Mouse (Mus musculus) kidney, embryonic 16.5 days (tissue): ENCODE data around the gene Atad2b. TPM values are rescaled to one million over a fixed set of nuclear protein-coding genes. Genes with fewer than 3 reads are reported as not detected.
"Not testable (repeated sequence)": the region's sequence is repeated elsewhere in the genome, so short reads cannot be mapped to it uniquely, and the experiment has no call there.

Source experiments
- ATAC-seq: fragments of 200-750 bp; cut with Nextera tagmentation; 2 replicates; pipeline ENCODE4 v1.8.0; 2017; ENCODE audit warnings: moderate TSS enrichment; ENCODE audit not compliant: low FRiP score, low TSS enrichment
- H3K27ac ChIP-seq: fragments of 300-500 bp; sonication (generic); 2 replicates; pipeline ENCODE4 v1.5.1; 2014; ENCODE audit warnings: low read length
- H3K27me3 ChIP-seq: fragments of 300-500 bp; sonication (generic); 2 replicates; pipeline ENCODE4 v1.6.1; 2014; ENCODE audit warnings: low read length, control low read depth, mixed read lengths; ENCODE audit not compliant: insufficient read depth
- H3K36me3 ChIP-seq: fragments of 300-500 bp; sonication (generic); 2 replicates; pipeline ENCODE4 v1.6.1; 2014; ENCODE audit warnings: low read length, control low read depth, mixed read lengths; ENCODE audit not compliant: insufficient read depth
- H3K4me1 ChIP-seq: fragments of 300-500 bp; sonication (generic); 2 replicates; pipeline ENCODE4 v1.6.1; 2014; ENCODE audit warnings: low read length, control low read depth, mixed read lengths; ENCODE audit not compliant: insufficient read depth
- H3K4me2 ChIP-seq: fragments of 300-500 bp; sonication (generic); replicated peaks from 2 replicates; pipeline ENCODE4 v1.6.1; 2014; ENCODE audit warnings: low read depth, low read length
- H3K4me3 ChIP-seq: fragments of 300-500 bp; sonication (generic); 2 replicates; pipeline ENCODE4 v1.5.1; 2014; ENCODE audit warnings: mild to moderate bottlenecking, low read length
- H3K9ac ChIP-seq: fragments of 300-500 bp; sonication (generic); replicated peaks from 2 replicates; pipeline ENCODE4 v1.6.1; 2014; ENCODE audit warnings: low read length
- H3K9me3 ChIP-seq: fragments of 300-500 bp; sonication (generic); 2 replicates; pipeline ENCODE4 v1.6.1; 2016; ENCODE audit warnings: low read length, control low read depth
- WGBS: fragments of 180-500 bp; shearing (Covaris S2); extraction: QIAGEN DNeasy Blood & Tissue Kit; methylation state at CpG from one replicate; pipeline ENCODE4 v1.1.7; 2014; 5-methylcytosine and 5-hydroxymethylcytosine counted together
- polyA plus RNA-seq: library from polyadenylated mRNA; unstranded; fragments of >200 nt; fragmentation: Nextera tagmentation; extraction: Ambion mirVana; gene quantifications from 2 replicates; pipeline ENCODE4 v1.2.1, GENCODE M21; 2015

The Atad2b gene
- polyA plus RNA-seq, 1 experiment from 2014 or later = 6.3 TPM

GRCm38 (mm10) chr12:4906951-4907906, 9.9 kb upstream of the Atad2b start, which contains the start of gene Ubxn2a:
Ubxn2a (minus strand) TSS chr12:4907705.
- Histone ChIP-seq H3K4me3 (peak within 1 kb of the TSS; percentile 87), H3K36me3 (0 out of 2 replicates have a peak, but pooled peaks cover 3% of the 10 kb centered on the region), H3K4me2 (peak within 1 kb of the TSS; percentile 90), H3K4me1 (no peaks in the 10 kb centered on the region), H3K9ac (peak within 1 kb of the TSS; percentile 89), H3K27ac (peak within 1 kb of the TSS; percentile 80), H3K9me3 (no peaks in the 10 kb centered on the region), H3K27me3 (no peaks in the 10 kb centered on the region)
- under 1% methylated on average over 123 of the region's 125 CpGs for WGBS
- ATAC-seq = peak; percentile 96

- H3K27me3 ChIP-seq = no peaks in the 10 kb centered on the region
- WGBS = 87% methylated on average over 7 of the region's 7 CpGs
- peak overlapping the region; percentile 87; the same call in 1 of the 2 replicates for H3K4me3 ChIP-seq
Observed at GRCm38 (mm10) chr12:4908391-4908790, 8.8 kb upstream of the Atad2b start.

GRCm38 (mm10) chr12:4910496-4910895, 6.7 kb upstream of the Atad2b start:
- H3K27ac ChIP-seq, ATAC-seq, H3K9ac ChIP-seq, H3K9me3 ChIP-seq, H3K27me3 ChIP-seq, H3K4me1 ChIP-seq, H3K4me2 ChIP-seq, H3K4me3 ChIP-seq, H3K36me3 ChIP-seq: not testable (repeated sequence)
- WGBS = 89% methylated on average over 1 of the region's 1 CpGs

More at GRCm38 (mm10) chr12:4908391-4908790, 8.8 kb upstream of the Atad2b start:
- Histone ChIP-seq H3K4me2 (no peak overlapping the region), H3K9ac (no peak overlapping the region), H3K36me3 (0 out of 2 replicates have a peak, but pooled peaks cover 3% of the 10 kb centered on the region), H3K9me3 (no peaks in the 10 kb centered on the region), H3K27ac (no peak overlapping the region), H3K4me1 (no peaks in the 10 kb centered on the region)
- ATAC-seq = no peak

- 57% methylated on average over 4 of the region's 4 CpGs for WGBS
- H3K4me2 ChIP-seq = no peak overlapping the region
- H3K4me3 ChIP-seq = no peak overlapping the region
- H3K9me3 ChIP-seq = no peaks in the 10 kb centered on the region
- H3K36me3 ChIP-seq = no peaks in the 10 kb centered on the region
- no peaks in the 10 kb centered on the region for H3K4me1 ChIP-seq
- no peaks in the 10 kb centered on the region for H3K27me3 ChIP-seq
- H3K9ac ChIP-seq = no peak overlapping the region
- no peak overlapping the region for H3K27ac ChIP-seq
- ATAC-seq = no peak
Observed at GRCm38 (mm10) chr12:4911716-4912115, 5.4 kb upstream of the Atad2b start.

- Histone ChIP-seq H3K9me3 (no peaks in the 10 kb centered on the region), H3K27ac (no peak overlapping the region), H3K4me2 (no peak overlapping the region), H3K9ac (no peak overlapping the region), H3K4me3 (no peak overlapping the region), H3K4me1 (peaks cover 5% of the 10 kb centered on the region), H3K27me3 (no peaks in the 10 kb centered on the region), H3K36me3 (no peaks in the 10 kb centered on the region)
- ATAC-seq = no peak
- 63% methylated on average over 3 of the region's 3 CpGs for WGBS
Observed at GRCm38 (mm10) chr12:4914441-4914840, 2.7 kb upstream of the Atad2b start.

- no peak for ATAC-seq
- Histone ChIP-seq H3K4me3 (no peak overlapping the region), H3K9me3 (no peaks in the 10 kb centered on the region), H3K9ac (no peak overlapping the region), H3K27me3 (no peaks in the 10 kb centered on the region), H3K27ac (no peak overlapping the region), H3K4me1 (peaks cover 10% of the 10 kb centered on the region), H3K36me3 (no peaks in the 10 kb centered on the region), H3K4me2 (no peak overlapping the region)
- 87% methylated on average over 3 of the region's 3 CpGs for WGBS
Observed at GRCm38 (mm10) chr12:4914944-4915343, 2.2 kb upstream of the Atad2b start.

GRCm38 (mm10) chr12:4917805-4918591, 845 bp downstream of the Atad2b start:
- H3K4me3 ChIP-seq = peak overlapping the region; percentile 97
- ATAC-seq = no peak; the same call in 1 of the 2 replicates
- H3K9ac ChIP-seq = peak overlapping the region; percentile 99
- H3K9me3 ChIP-seq = no peaks in the 10 kb centered on the region
- under 1% methylated on average over 45 of the region's 48 CpGs for WGBS
- H3K27me3 ChIP-seq = no peaks in the 10 kb centered on the region
- peak overlapping the region; percentile 98 for H3K27ac ChIP-seq
- H3K36me3 ChIP-seq = no peaks in the 10 kb centered on the region
- H3K4me1 ChIP-seq = peaks cover 10% of the 10 kb centered on the region
- H3K4me2 ChIP-seq = peak overlapping the region; percentile 79

GRCm38 (mm10) chr12:4928197-4928596, 11.0 kb downstream of the Atad2b start:
- no peak for ATAC-seq
- H3K36me3 ChIP-seq = no peaks in the 10 kb centered on the region
- 89% methylated on average over 2 of the region's 2 CpGs for WGBS
- no peaks in the 10 kb centered on the region for H3K4me1 ChIP-seq
- no peak overlapping the region for H3K4me3 ChIP-seq
- no peak overlapping the region for H3K4me2 ChIP-seq
- H3K9ac ChIP-seq = no peak overlapping the region
- H3K9me3 ChIP-seq = no peaks in the 10 kb centered on the region
- H3K27me3 ChIP-seq = no peaks in the 10 kb centered on the region
- H3K27ac ChIP-seq = no peak overlapping the region

GRCm38 (mm10) chr12:4930820-4931548, 13.8 kb downstream of the Atad2b start:
- no peak overlapping the region for H3K27ac ChIP-seq
- H3K4me3 ChIP-seq = no peak overlapping the region
- no peak overlapping the region for H3K9ac ChIP-seq
- ATAC-seq = no peak
- H3K36me3 ChIP-seq = no peaks in the 10 kb centered on the region
- WGBS = 97% methylated on average over 3 of the region's 3 CpGs
- H3K4me1 ChIP-seq = no peaks in the 10 kb centered on the region
- no peak overlapping the region for H3K4me2 ChIP-seq
- no peaks in the 10 kb centered on the region for H3K27me3 ChIP-seq
- no peaks in the 10 kb centered on the region for H3K9me3 ChIP-seq
